Mouse (Mus musculus) intestine, embryonic 14.5 days (tissue): ENCODE results near the gene Chic2. TPM values are rescaled to one million over a fixed set of nuclear protein-coding genes. Genes with fewer than 3 reads are reported as not detected.

Experiments used
- ATAC-seq: fragments of 200-750 bp; cut with Nextera tagmentation; replicated peaks from 2 replicates; pipeline ENCODE4 v1.8.0; 2017; ENCODE audit warnings: low read depth, moderate number of reproducible peaks, moderate TSS enrichment, moderate library complexity; ENCODE audit not compliant: low FRiP score, low TSS enrichment
- DNase-seq: peaks from one replicate; pipeline ENCODE4 v3.0.0-alpha.2; 2018; ENCODE audit warnings: low spot score
- H3K27ac ChIP-seq: fragments of 300-500 bp; sonication (generic); 2 replicates; pipeline ENCODE4 v1.5.1; 2014; ENCODE audit warnings: low read depth, mild to moderate bottlenecking, control low read depth
- H3K27me3 ChIP-seq: fragments of 300-500 bp; sonication (generic); replicated peaks from 2 replicates; pipeline ENCODE4 v1.6.1; 2014; ENCODE audit warnings: low read length, control low read depth; ENCODE audit not compliant: control insufficient read depth, insufficient read depth
- H3K36me3 ChIP-seq: fragments of 300-500 bp; sonication (generic); 2 replicates; pipeline ENCODE4 v1.6.1; 2014; ENCODE audit warnings: low read length, control low read depth; ENCODE audit not compliant: control insufficient read depth, insufficient read depth
- H3K4me1 ChIP-seq: fragments of 300-500 bp; sonication (generic); replicated peaks from 2 replicates; pipeline ENCODE4 v1.6.1; 2014; ENCODE audit warnings: low read length, control low read depth, mixed read lengths; ENCODE audit not compliant: control insufficient read depth, insufficient read depth
- H3K4me2 ChIP-seq: fragments of 300-500 bp; sonication (generic); 2 replicates; pipeline ENCODE4 v1.6.1; 2014; ENCODE audit warnings: low read length
- H3K4me3 ChIP-seq: fragments of 300-500 bp; sonication (generic); 2 replicates; pipeline ENCODE4 v1.5.1; 2014; ENCODE audit warnings: low read depth, low read length, control low read depth, mixed read lengths
- H3K9ac ChIP-seq: fragments of 300-500 bp; sonication (generic); 2 replicates; pipeline ENCODE4 v1.6.1; 2014; ENCODE audit warnings: mild to moderate bottlenecking, low read length
- H3K9me3 ChIP-seq: fragments of 300-500 bp; sonication (generic); 2 replicates; pipeline ENCODE4 v1.6.1; 2016; ENCODE audit warnings: low read length, control low read depth; ENCODE audit not compliant: control insufficient read depth
- WGBS: fragments of 180-500 bp; shearing (Covaris S2); extraction: QIAGEN DNeasy Blood & Tissue Kit; methylation state at CpG from one replicate; pipeline ENCODE4 v1.1.7; 2014; 5-methylcytosine and 5-hydroxymethylcytosine counted together
- polyA plus RNA-seq: library from polyadenylated mRNA; unstranded; fragments of >200 nt; fragmentation: Nextera tagmentation; extraction: Ambion mirVana; gene quantifications from 2 replicates; pipeline ENCODE4 v1.2.1, GENCODE M21; 2014

Chic2 gene
- polyA plus RNA-seq, 1 experiment from 2014 or later: 39.2 TPM

- Histone ChIP-seq H3K36me3 (no peaks in the 10 kb centered on the region), H3K4me2 (no peak overlapping the region), H3K9ac (no peak overlapping the region), H3K27me3 (peaks cover 99% of the 10 kb centered on the region), H3K4me3 (no peak overlapping the region), H3K9me3 (no peaks in the 10 kb centered on the region), H3K4me1 (no peaks in the 10 kb centered on the region), H3K27ac (no peak overlapping the region)
- ATAC-seq (no peak; the same call in 1 of the 2 replicates), DNase-seq (no peak)
- 11% methylated on average over 4 of the region's 4 CpGs for WGBS
Observed at GRCm38 (mm10) chr5:75072532-75072931, 28.0 kb upstream of the Chic2 start.

GRCm38 (mm10) chr5:75071951-75072350 lies 27.4 kb upstream of the Chic2 start:
- DNase-seq (no peak), ATAC-seq (no peak)
- no peaks in the 10 kb centered on the region for H3K9me3 ChIP-seq
- no peak overlapping the region for H3K4me2 ChIP-seq
- H3K36me3 ChIP-seq: no peaks in the 10 kb centered on the region
- peaks cover 99% of the 10 kb centered on the region for H3K27me3 ChIP-seq
- H3K9ac ChIP-seq: no peak overlapping the region
- no peak overlapping the region for H3K4me3 ChIP-seq
- 2% methylated on average over 10 of the region's 10 CpGs for WGBS
- no peaks in the 10 kb centered on the region for H3K4me1 ChIP-seq
- H3K27ac ChIP-seq: no peak overlapping the region

GRCm38 (mm10) chr5:75070656-75071375 lies 26.2 kb upstream of the Chic2 start:
- Histone ChIP-seq H3K4me1 (no peaks in the 10 kb centered on the region), H3K27me3 (peaks cover 92% of the 10 kb centered on the region), H3K4me2 (no peak overlapping the region), H3K4me3 (no peak overlapping the region), H3K27ac (no peak overlapping the region), H3K9me3 (no peaks in the 10 kb centered on the region), H3K9ac (no peak overlapping the region), H3K36me3 (no peaks in the 10 kb centered on the region)
- ATAC-seq (no peak), DNase-seq (no peak)
- WGBS: under 1% methylated on average over 23 of the region's 23 CpGs

- 0 out of 2 replicates have a peak, but pooled peaks cover 4% of the 10 kb centered on the region for H3K9me3 ChIP-seq
- ATAC-seq: no peak
- no peaks in the 10 kb centered on the region for H3K36me3 ChIP-seq
- no peak overlapping the region for H3K27ac ChIP-seq
- DNase-seq: no peak
- H3K27me3 ChIP-seq: peaks cover 85% of the 10 kb centered on the region
- 4% methylated on average over 13 of the region's 13 CpGs for WGBS
- no peak overlapping the region for H3K9ac ChIP-seq
- no peak overlapping the region for H3K4me2 ChIP-seq
- no peak overlapping the region; the same call in 1 of the 2 replicates for H3K4me3 ChIP-seq
- H3K4me1 ChIP-seq: no peaks in the 10 kb centered on the region
Observed at GRCm38 (mm10) chr5:75070132-75070531, 25.6 kb upstream of the Chic2 start.

GRCm38 (mm10) chr5:75067125-75067756 lies 22.7 kb upstream of the Chic2 start:
- peaks cover 56% of the 10 kb centered on the region for H3K27me3 ChIP-seq
- H3K36me3 ChIP-seq: no peaks in the 10 kb centered on the region
- H3K4me3 ChIP-seq: peak overlapping the region; percentile 49
- ATAC-seq: peak; percentile 84
- H3K4me2 ChIP-seq: peak overlapping the region; percentile 94
- 1% methylated on average over 30 of the region's 30 CpGs for WGBS
- H3K27ac ChIP-seq: no peak overlapping the region
- H3K9ac ChIP-seq: peak overlapping the region; percentile 20; the same call in 1 of the 2 replicates
- H3K9me3 ChIP-seq: 0 out of 2 replicates have a peak, but pooled peaks cover 5% of the 10 kb centered on the region
- H3K4me1 ChIP-seq: no peaks in the 10 kb centered on the region
- peak; percentile 87 for DNase-seq

- Histone ChIP-seq H3K4me1 (no peaks in the 10 kb centered on the region), H3K9ac (no peak overlapping the region), H3K36me3 (no peaks in the 10 kb centered on the region), H3K9me3 (0 out of 2 replicates have a peak, but pooled peaks cover 5% of the 10 kb centered on the region), H3K4me3 (peak overlapping the region; percentile 49), H3K27me3 (peaks cover 51% of the 10 kb centered on the region), H3K27ac (no peak overlapping the region), H3K4me2 (peak overlapping the region; percentile 94)
- WGBS: 4% methylated on average over 8 of the region's 10 CpGs
- no peak for DNase-seq
- peak; percentile 43; the same call in 1 of the 2 replicates for ATAC-seq
Observed at GRCm38 (mm10) chr5:75066715-75067114, 22.1 kb upstream of the Chic2 start.

- DNase-seq (peak; percentile 48), ATAC-seq (no peak)
- no peaks in the 10 kb centered on the region for H3K4me1 ChIP-seq
- WGBS: 54% methylated on average over 4 of the region's 4 CpGs
- H3K27ac ChIP-seq: no peak overlapping the region
- no peaks in the 10 kb centered on the region for H3K36me3 ChIP-seq
- H3K4me3 ChIP-seq: no peak overlapping the region
- no peak overlapping the region for H3K4me2 ChIP-seq
- H3K9ac ChIP-seq: no peak overlapping the region
- peaks cover 17% of the 10 kb centered on the region for H3K27me3 ChIP-seq
- 0 out of 2 replicates have a peak, but pooled peaks cover 5% of the 10 kb centered on the region for H3K9me3 ChIP-seq
Observed at GRCm38 (mm10) chr5:75063177-75063576, 18.6 kb upstream of the Chic2 start.

- ATAC-seq: no peak
- no peaks in the 10 kb centered on the region for H3K27me3 ChIP-seq
- H3K36me3 ChIP-seq: no peaks in the 10 kb centered on the region
- peak; percentile 10 for DNase-seq
- no peak overlapping the region for H3K4me3 ChIP-seq
- no peak overlapping the region for H3K9ac ChIP-seq
- no peaks in the 10 kb centered on the region for H3K4me1 ChIP-seq
- no peak overlapping the region for H3K27ac ChIP-seq
- WGBS: 78% methylated on average over 4 of the region's 4 CpGs
- no peaks in the 10 kb centered on the region for H3K9me3 ChIP-seq
- H3K4me2 ChIP-seq: no peak overlapping the region
Observed at GRCm38 (mm10) chr5:75051109-75051508, 6.5 kb upstream of the Chic2 start.
